Mouse (Mus musculus): ENCODE data around the gene Cx3cl1.

GRCm38 (mm10) chr8:94787524-94788501 lies 16.0 kb downstream of the Cx3cl1 start:
- no peak for TF ChIP-seq CTCF (IDR thresholded peaks at IDR 0.05; ENCODE audit: borderline replicate concordance, insufficient read depth, low read length)
- no peak for TF ChIP-seq POLR2A (IDR thresholded peaks at IDR 0.05; ENCODE audit: low read depth, low read length)
